Mouse (Mus musculus): ENCODE data around the gene Gm3404.
"Not testable (repeated sequence)": the region's sequence is repeated elsewhere in the genome, so short reads cannot be mapped to it uniquely, and the experiment has no call there.

The Gm3404 gene

GRCm38 (mm10) chr5:146525501-146525900, at the start of gene Gm3404:
Gm3404 (plus strand) TSS chr5:146525801.
- not testable (repeated sequence) for DNase-seq (ENCODE audit: low read depth, low spot score)

- DNase-seq (ENCODE audit: low read depth, low spot score): not testable (repeated sequence)
These were observed 46.0 kb upstream of the Gm3404 start for GRCm38 (mm10) chr5:146479564-146479963.

GRCm38 (mm10) chr5:146481665-146482064, 43.9 kb upstream of the Gm3404 start, which contains the start of gene Gm6408:
Gm6408 (plus strand) TSS chr5:146481965.
- not testable (repeated sequence) for DNase-seq (ENCODE audit: low read depth, low spot score)

GRCm38 (mm10) chr5:146488959-146489358, 36.6 kb upstream of the Gm3404 start:
- not testable (repeated sequence) for DNase-seq (ENCODE audit: low read depth, low spot score)

GRCm38 (mm10) chr5:146491063-146491462, 34.5 kb upstream of the Gm3404 start, which contains the start of gene Gm6370:
Gm6370 (plus strand) TSS chr5:146491363.
- not testable (repeated sequence) for DNase-seq (ENCODE audit: low read depth, low spot score)

- DNase-seq (ENCODE audit: low read depth, low spot score): not testable (repeated sequence)
These were observed 23.5 kb upstream of the Gm3404 start, which contains the start of gene 4930449I24Rik for GRCm38 (mm10) chr5:146502099-146502498. 4930449I24Rik (plus strand) TSS chr5:146502399.

GRCm38 (mm10) chr5:146513823-146514222, 11.8 kb upstream of the Gm3404 start, which contains the start of gene Gm3402:
Gm3402 (plus strand) TSS chr5:146514123.
- not testable (repeated sequence) for DNase-seq (ENCODE audit: low read depth, low spot score)

GRCm38 (mm10) chr5:146537347-146537746, 11.7 kb downstream of the Gm3404 start, which contains the start of gene Gm3409:
Gm3409 (plus strand) TSS chr5:146537647.
- DNase-seq (ENCODE audit: low read depth, low spot score): not testable (repeated sequence)

GRCm38 (mm10) chr5:146555836-146556235, 30.2 kb downstream of the Gm3404 start, which contains the start of gene Gm3415:
Gm3415 (plus strand) TSS chr5:146556136.
- DNase-seq (ENCODE audit: low read depth, low spot score): not testable (repeated sequence)

- DNase-seq (ENCODE audit: low read depth, low spot score): no peak
These were observed 38.7 kb downstream of the Gm3404 start for GRCm38 (mm10) chr5:146564259-146564658.

GRCm38 (mm10) chr5:146567054-146567453, 41.5 kb downstream of the Gm3404 start:
- no peak for DNase-seq (ENCODE audit: low read depth, low spot score)

GRCm38 (mm10) chr5:146570179-146570578, 44.6 kb downstream of the Gm3404 start:
- not testable (repeated sequence) for DNase-seq (ENCODE audit: low read depth, low spot score)

GRCm38 (mm10) chr5:146571830-146572734, 46.5 kb downstream of the Gm3404 start:
- DNase-seq (ENCODE audit: low read depth, low spot score): not testable (repeated sequence)

- not testable (repeated sequence) for DNase-seq (ENCODE audit: low read depth, low spot score)
These were observed 47.1 kb downstream of the Gm3404 start for GRCm38 (mm10) chr5:146572735-146573042.

GRCm38 (mm10) chr5:146576668-146577067, 51.1 kb downstream of the Gm3404 start:
- DNase-seq (ENCODE audit: low read depth, low spot score): no peak

All from telencephalon, adult 2 months (tissue).